Mouse (Mus musculus) kidney, embryonic 14.5 days (tissue): ENCODE measurements around the gene Tmem132b. TPM values are rescaled to one million over a fixed set of nuclear protein-coding genes. Genes with fewer than 3 reads are reported as not detected.

Experiments used
- ATAC-seq: fragments of 200-750 bp; cut with Nextera tagmentation; 2 replicates; pipeline ENCODE4 v1.8.0; 2017; ENCODE audit warnings: moderate number of reproducible peaks, mild to moderate bottlenecking, moderate TSS enrichment, moderate library complexity; ENCODE audit not compliant: low FRiP score, low TSS enrichment
- H3K27ac ChIP-seq: fragments of 300-500 bp; sonication (generic); 2 replicates; pipeline ENCODE4 v1.5.1; 2014; ENCODE audit warnings: low read depth, mild to moderate bottlenecking, low read length, moderate library complexity, mixed read lengths
- H3K27me3 ChIP-seq: fragments of 300-500 bp; sonication (generic); 2 replicates; pipeline ENCODE4 v1.6.1; 2014; ENCODE audit warnings: mild to moderate bottlenecking, low read length; ENCODE audit not compliant: control insufficient read depth, insufficient read depth
- H3K36me3 ChIP-seq: fragments of 300-500 bp; sonication (generic); 2 replicates; pipeline ENCODE4 v1.6.1; 2014; ENCODE audit warnings: low read length, mixed read lengths; ENCODE audit not compliant: control insufficient read depth, insufficient read depth
- H3K4me1 ChIP-seq: fragments of 300-500 bp; sonication (generic); 2 replicates; pipeline ENCODE4 v1.6.1; 2014; ENCODE audit warnings: low read length, mixed read lengths; ENCODE audit not compliant: control insufficient read depth, insufficient read depth
- H3K4me2 ChIP-seq: fragments of 300-500 bp; sonication (generic); replicated peaks from 2 replicates; pipeline ENCODE4 v1.6.1; 2014; ENCODE audit warnings: low read depth, mild to moderate bottlenecking, low read length
- H3K4me3 ChIP-seq: fragments of 300-500 bp; sonication (generic); 2 replicates; pipeline ENCODE4 v1.5.1; 2014; ENCODE audit warnings: mild to moderate bottlenecking, low read length
- H3K9ac ChIP-seq: fragments of 300-500 bp; sonication (generic); 2 replicates; pipeline ENCODE4 v1.6.1; 2014; ENCODE audit warnings: low read depth, mild to moderate bottlenecking, low read length, moderate library complexity
- H3K9me3 ChIP-seq: fragments of 300-500 bp; sonication (generic); 2 replicates; pipeline ENCODE4 v1.6.1; 2016; ENCODE audit warnings: low read length; ENCODE audit not compliant: control insufficient read depth
- WGBS: fragments of 180-500 bp; shearing (Covaris S2); extraction: QIAGEN DNeasy Blood & Tissue Kit; methylation state at CpG from one replicate; pipeline ENCODE4 v1.1.7; 2014; 5-methylcytosine and 5-hydroxymethylcytosine counted together
- polyA plus RNA-seq: library from polyadenylated mRNA; unstranded; fragments of >200 nt; fragmentation: Nextera tagmentation; extraction: Ambion mirVana; gene quantifications from 2 replicates; pipeline ENCODE4 v1.2.1, GENCODE M21; 2014

Tmem132b gene
- polyA plus RNA-seq, 1 experiment from 2014 or later = 0.46 TPM

DNA sequence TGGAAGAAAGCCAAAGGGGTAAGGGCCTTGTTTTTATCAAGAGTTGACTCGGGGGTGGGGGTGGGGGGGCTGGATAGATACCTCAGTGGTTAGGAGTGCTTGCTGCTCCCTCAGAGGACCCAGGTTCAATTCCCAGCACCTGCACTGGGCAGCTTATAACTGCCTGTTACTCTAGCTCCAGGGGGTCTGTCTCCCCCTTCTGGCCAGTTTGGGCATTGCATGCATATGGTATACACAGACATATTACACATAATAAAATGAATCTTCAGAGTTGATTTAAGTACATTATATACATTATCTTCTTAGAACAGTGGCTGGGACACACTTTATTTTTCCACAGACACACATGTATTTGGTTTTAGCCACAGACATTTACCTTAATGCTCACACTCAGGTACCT, 202.2 kb downstream of the Tmem132b start:
- H3K4me2 ChIP-seq = no peak overlapping the region
- peaks cover 3% of the 10 kb centered on the region; the same call in 1 of the 2 replicates for H3K9me3 ChIP-seq
- H3K27me3 ChIP-seq = no peaks in the 10 kb centered on the region
- no peak overlapping the region for H3K27ac ChIP-seq
- ATAC-seq = no peak
- no peaks in the 10 kb centered on the region for H3K4me1 ChIP-seq
- no peaks in the 10 kb centered on the region for H3K36me3 ChIP-seq
- H3K4me3 ChIP-seq = no peak overlapping the region
- H3K9ac ChIP-seq = no peak overlapping the region
- WGBS = 95% methylated on average over 1 of the region's 1 CpGs

DNA sequence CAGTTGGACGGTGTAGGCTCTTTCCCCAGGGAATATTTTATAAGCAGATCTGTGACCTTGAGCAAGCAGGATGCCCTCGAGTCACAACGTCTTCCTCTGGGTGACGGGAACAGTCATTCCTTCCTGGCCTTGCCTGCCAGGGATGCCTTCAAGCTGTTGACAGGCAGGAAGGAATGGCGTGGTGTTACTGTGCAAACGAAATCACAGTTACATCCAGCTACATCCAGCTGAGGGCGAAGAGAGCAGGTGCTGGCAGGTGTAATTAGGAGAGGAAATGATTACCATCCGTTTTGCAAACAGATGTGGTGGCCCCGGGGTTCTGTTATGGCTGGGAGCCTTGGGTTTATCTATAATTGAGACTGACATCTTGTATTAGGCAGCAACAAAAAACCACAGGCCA, 205.5 kb downstream of the Tmem132b start:
- ATAC-seq = no peak
- WGBS = 47% methylated on average over 9 of the region's 9 CpGs

DNA sequence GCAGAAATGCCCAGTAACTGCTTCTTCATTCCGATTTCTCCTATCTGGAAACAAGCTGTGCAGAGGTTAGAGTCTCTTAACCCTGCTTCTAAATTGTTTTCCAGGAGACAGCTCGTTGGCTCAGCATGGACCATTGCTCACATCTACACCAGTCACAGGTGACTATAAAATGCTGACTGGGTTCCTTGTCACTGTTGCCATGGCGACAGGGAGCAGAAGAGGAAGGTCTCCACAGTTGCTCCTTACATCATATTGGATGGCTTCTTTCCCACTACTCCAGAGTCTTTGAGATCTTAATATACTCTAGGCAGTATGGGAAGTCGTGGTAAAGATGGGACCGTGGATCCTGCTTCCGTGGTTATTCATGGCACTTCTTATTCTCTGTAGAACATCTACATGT, 211.9 kb downstream of the Tmem132b start:
- 75% methylated on average over 6 of the region's 6 CpGs for WGBS
- Histone ChIP-seq H3K4me3 (no peak overlapping the region), H3K4me2 (no peak overlapping the region), H3K9ac (no peak overlapping the region), H3K9me3 (no peaks in the 10 kb centered on the region), H3K27ac (no peak overlapping the region), H3K27me3 (no peaks in the 10 kb centered on the region), H3K4me1 (no peaks in the 10 kb centered on the region), H3K36me3 (no peaks in the 10 kb centered on the region)
- ATAC-seq = no peak

More for the DNA sequence above, 205.5 kb downstream of the Tmem132b start:
- Histone ChIP-seq H3K27ac (no peak overlapping the region), H3K9ac (no peak overlapping the region), H3K4me2 (no peak overlapping the region), H3K27me3 (no peaks in the 10 kb centered on the region), H3K9me3 (peaks cover 3% of the 10 kb centered on the region; the same call in 1 of the 2 replicates), H3K36me3 (no peaks in the 10 kb centered on the region), H3K4me3 (no peak overlapping the region), H3K4me1 (no peaks in the 10 kb centered on the region)

DNA sequence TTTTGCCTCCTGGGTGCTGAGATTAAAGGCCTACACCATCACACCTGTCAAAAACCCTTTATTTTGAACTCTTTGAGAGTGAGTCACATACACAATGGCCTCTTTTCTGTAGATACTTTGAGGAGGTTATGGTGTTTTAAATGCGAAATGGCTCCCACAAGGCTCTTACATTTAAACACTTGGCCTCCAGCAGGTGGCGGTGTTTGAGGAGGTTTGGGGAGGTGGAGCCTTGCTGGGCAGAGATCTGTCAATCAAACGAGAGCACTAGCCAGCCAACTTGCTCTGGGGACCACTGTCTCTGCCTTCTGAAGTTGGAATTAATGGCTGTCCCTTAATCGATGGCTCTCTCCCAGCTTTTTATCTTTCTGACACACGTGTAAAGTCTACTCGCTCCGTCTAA, 214.2 kb downstream of the Tmem132b start:
- Histone ChIP-seq H3K27me3 (no peaks in the 10 kb centered on the region), H3K9ac (no peak overlapping the region), H3K36me3 (no peaks in the 10 kb centered on the region), H3K4me2 (no peak overlapping the region), H3K4me3 (no peak overlapping the region), H3K4me1 (no peaks in the 10 kb centered on the region), H3K9me3 (no peaks in the 10 kb centered on the region), H3K27ac (no peak overlapping the region)
- 66% methylated on average over 7 of the region's 7 CpGs for WGBS
- ATAC-seq = no peak

GRCm38 (mm10) chr5:125751481-125751880, 219.9 kb downstream of the Tmem132b start:
- no peak overlapping the region for H3K4me3 ChIP-seq
- 0 out of 2 replicates have a peak, but pooled peaks cover 3% of the 10 kb centered on the region for H3K9me3 ChIP-seq
- no peak overlapping the region for H3K27ac ChIP-seq
- H3K4me1 ChIP-seq = no peaks in the 10 kb centered on the region
- ATAC-seq = no peak
- H3K4me2 ChIP-seq = no peak overlapping the region
- WGBS = 77% methylated on average over 5 of the region's 5 CpGs
- H3K27me3 ChIP-seq = no peaks in the 10 kb centered on the region
- no peaks in the 10 kb centered on the region for H3K36me3 ChIP-seq
- H3K9ac ChIP-seq = no peak overlapping the region

- Histone ChIP-seq H3K27me3 (no peaks in the 10 kb centered on the region), H3K9me3 (0 out of 2 replicates have a peak, but pooled peaks cover 3% of the 10 kb centered on the region), H3K4me1 (no peaks in the 10 kb centered on the region), H3K9ac (no peak overlapping the region), H3K36me3 (no peaks in the 10 kb centered on the region), H3K27ac (no peak overlapping the region), H3K4me2 (no peak overlapping the region), H3K4me3 (no peak overlapping the region)
- 87% methylated on average over 5 of the region's 5 CpGs for WGBS
- no peak for ATAC-seq
Observed at GRCm38 (mm10) chr5:125752546-125752945, 221.0 kb downstream of the Tmem132b start.

DNA sequence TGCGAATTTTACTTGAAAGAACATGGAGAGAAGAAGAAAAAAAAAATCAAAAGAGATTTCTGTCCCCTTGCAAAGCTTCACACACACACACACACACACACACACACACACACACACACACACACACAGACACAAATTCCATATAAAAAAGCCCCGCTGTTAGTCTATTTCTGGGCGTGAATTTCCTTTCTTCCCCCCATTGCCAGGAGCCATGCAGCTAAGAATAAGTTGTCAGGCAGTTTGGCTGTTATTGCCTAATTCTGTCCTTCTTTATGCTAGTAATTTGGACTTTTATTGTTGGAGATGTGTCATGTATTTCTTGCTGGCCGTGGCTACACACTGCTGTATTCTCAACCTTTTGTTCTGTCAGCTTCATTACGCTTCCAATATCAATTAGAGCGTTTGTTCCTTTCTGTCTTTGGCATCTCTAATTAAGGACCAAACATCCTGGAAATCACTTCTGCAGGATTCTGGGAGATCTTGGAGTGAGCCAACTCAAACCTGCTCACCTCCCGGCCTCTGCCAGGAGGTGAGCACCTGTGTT, 225.5 kb downstream of the Tmem132b start:
- H3K4me1 ChIP-seq = no peaks in the 10 kb centered on the region
- H3K4me3 ChIP-seq = no peak overlapping the region
- H3K27me3 ChIP-seq = no peaks in the 10 kb centered on the region
- 0 out of 2 replicates have a peak, but pooled peaks cover 5% of the 10 kb centered on the region for H3K9me3 ChIP-seq
- no peaks in the 10 kb centered on the region for H3K36me3 ChIP-seq
- no peak overlapping the region for H3K4me2 ChIP-seq
- no peak overlapping the region for H3K27ac ChIP-seq
- WGBS = 86% methylated on average over 7 of the region's 7 CpGs
- ATAC-seq = no peak
- H3K9ac ChIP-seq = no peak overlapping the region

GRCm38 (mm10) chr5:125758506-125758905, 226.9 kb downstream of the Tmem132b start:
- Histone ChIP-seq H3K36me3 (no peaks in the 10 kb centered on the region), H3K27ac (no peak overlapping the region), H3K27me3 (no peaks in the 10 kb centered on the region), H3K4me2 (no peak overlapping the region), H3K9me3 (0 out of 2 replicates have a peak, but pooled peaks cover 5% of the 10 kb centered on the region), H3K9ac (no peak overlapping the region), H3K4me3 (no peak overlapping the region), H3K4me1 (no peaks in the 10 kb centered on the region)
- WGBS = 79% methylated on average over 1 of the region's 1 CpGs
- ATAC-seq = no peak

- H3K4me1 ChIP-seq = no peaks in the 10 kb centered on the region
- H3K27ac ChIP-seq = no peak overlapping the region
- H3K27me3 ChIP-seq = no peaks in the 10 kb centered on the region
- 73% methylated on average over 6 of the region's 6 CpGs for WGBS
- H3K4me2 ChIP-seq = no peak overlapping the region
- no peaks in the 10 kb centered on the region for H3K9me3 ChIP-seq
- H3K9ac ChIP-seq = no peak overlapping the region
- H3K4me3 ChIP-seq = no peak overlapping the region
- ATAC-seq = no peak
- H3K36me3 ChIP-seq = no peaks in the 10 kb centered on the region
Observed at GRCm38 (mm10) chr5:125766941-125767340, 235.4 kb downstream of the Tmem132b start.
